Mouse (Mus musculus) kidney, embryonic 15.5 days (tissue): ENCODE measurements around the gene Tmsb10. TPM values are rescaled to one million over a fixed set of nuclear protein-coding genes. Genes with fewer than 3 reads are reported as not detected.
A peak's percentile ranks its signal among the peaks of the same experiment; 100 is the strongest.

Source experiments
- ATAC-seq: fragments of 200-750 bp; cut with Nextera tagmentation; replicated peaks from 2 replicates; pipeline ENCODE4 v1.8.0; 2017; ENCODE audit warnings: moderate TSS enrichment; ENCODE audit not compliant: low FRiP score
- H3K27ac ChIP-seq: fragments of 300-500 bp; sonication (generic); 2 replicates; pipeline ENCODE4 v1.5.1; 2015; ENCODE audit warnings: mild to moderate bottlenecking, inconsistent platforms
- H3K27me3 ChIP-seq: fragments of 300-500 bp; sonication (generic); 2 replicates; pipeline ENCODE4 v1.6.1; 2015; ENCODE audit warnings: inconsistent platforms
- H3K36me3 ChIP-seq: fragments of 300-500 bp; sonication (generic); 2 replicates; pipeline ENCODE4 v1.6.1; 2015; ENCODE audit warnings: inconsistent platforms
- H3K4me1 ChIP-seq: fragments of 300-500 bp; sonication (generic); 2 replicates; pipeline ENCODE4 v1.6.1; 2015; ENCODE audit warnings: inconsistent platforms
- H3K4me2 ChIP-seq: fragments of 300-500 bp; sonication (generic); 2 replicates; pipeline ENCODE4 v1.6.1; 2015; ENCODE audit warnings: moderate library complexity, mild to moderate bottlenecking, inconsistent platforms
- H3K4me3 ChIP-seq: fragments of 300-500 bp; sonication (generic); replicated peaks from 2 replicates; pipeline ENCODE4 v1.5.1; 2015; ENCODE audit warnings: mild to moderate bottlenecking, inconsistent platforms
- H3K9ac ChIP-seq: fragments of 300-500 bp; sonication (generic); 2 replicates; pipeline ENCODE4 v1.6.1; 2015; ENCODE audit warnings: mild to moderate bottlenecking, inconsistent platforms
- H3K9me3 ChIP-seq: fragments of 300-500 bp; sonication (generic); replicated peaks from 2 replicates; pipeline ENCODE4 v1.6.1; 2016; ENCODE audit warnings: inconsistent platforms
- WGBS: fragments of 180-500 bp; shearing (Covaris S2); methylation state at CpG from one replicate; pipeline ENCODE4 v1.1.7; 2015; ENCODE audit warnings: mixed read lengths; 5-methylcytosine and 5-hydroxymethylcytosine counted together
- polyA plus RNA-seq: library from polyadenylated mRNA; unstranded; fragments of >200 nt; fragmentation: Nextera tagmentation; extraction: Ambion mirVana; gene quantifications from 2 replicates; pipeline ENCODE4 v1.2.1, GENCODE M21; 2015

Tmsb10 gene
- polyA plus RNA-seq, 1 experiment from 2014 or later = 2,212 TPM

DNA sequence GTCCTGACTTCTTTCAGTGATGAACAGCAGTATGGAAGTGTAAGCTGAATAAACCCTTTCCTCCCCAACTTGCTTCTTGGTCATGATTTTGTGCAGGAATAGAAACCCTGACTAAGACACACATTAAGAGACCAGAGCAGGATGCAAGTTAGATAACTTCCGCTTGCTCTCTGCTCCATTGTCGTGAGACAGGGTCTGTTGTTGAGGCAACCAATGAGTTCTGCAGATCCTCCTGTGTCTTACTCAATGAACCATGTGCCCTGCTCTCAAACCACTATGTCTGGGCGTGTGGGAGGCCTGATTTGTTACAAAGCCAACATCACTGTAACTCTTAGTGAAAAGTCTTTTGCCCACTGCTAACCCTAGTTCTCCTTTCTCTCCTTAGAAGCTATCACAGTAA, 12.5 kb upstream of the Tmsb10 start:
- Histone ChIP-seq H3K4me3 (no peak overlapping the region), H3K4me2 (no peak overlapping the region), H3K27me3 (no peaks in the 10 kb centered on the region), H3K4me1 (no peaks in the 10 kb centered on the region), H3K36me3 (no peaks in the 10 kb centered on the region), H3K27ac (no peak overlapping the region), H3K9me3 (no peaks in the 10 kb centered on the region), H3K9ac (no peak overlapping the region)
- WGBS = 47% methylated on average over 3 of the region's 3 CpGs
- ATAC-seq = no peak; the same call in 1 of the 2 replicates

DNA sequence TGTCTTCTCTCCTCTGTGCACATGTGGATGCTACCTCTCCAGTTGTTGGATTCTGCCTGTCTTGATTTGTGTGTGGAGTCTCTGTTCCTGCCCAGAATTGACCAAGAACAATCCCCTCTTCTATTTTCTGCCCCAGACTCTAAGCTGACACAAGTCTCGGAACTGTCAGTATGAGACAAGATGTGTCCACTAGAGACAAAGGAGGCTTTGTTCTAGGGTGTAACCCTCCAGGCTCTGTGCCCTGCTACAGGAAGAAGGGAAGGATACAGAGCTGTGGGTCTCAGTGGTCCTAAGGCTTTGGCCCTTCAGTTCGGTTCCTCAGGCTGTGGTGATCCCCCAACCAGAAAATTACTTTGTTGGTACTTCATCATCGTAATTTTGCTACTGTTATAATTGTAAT, 11.2 kb upstream of the Tmsb10 start:
- H3K27ac ChIP-seq = no peak overlapping the region
- no peaks in the 10 kb centered on the region for H3K36me3 ChIP-seq
- H3K9me3 ChIP-seq = no peaks in the 10 kb centered on the region
- H3K9ac ChIP-seq = no peak overlapping the region
- no peaks in the 10 kb centered on the region for H3K27me3 ChIP-seq
- no peaks in the 10 kb centered on the region for H3K4me1 ChIP-seq
- no peak for ATAC-seq
- H3K4me2 ChIP-seq = no peak overlapping the region
- WGBS = 63% methylated on average over 3 of the region's 3 CpGs
- H3K4me3 ChIP-seq = no peak overlapping the region

DNA sequence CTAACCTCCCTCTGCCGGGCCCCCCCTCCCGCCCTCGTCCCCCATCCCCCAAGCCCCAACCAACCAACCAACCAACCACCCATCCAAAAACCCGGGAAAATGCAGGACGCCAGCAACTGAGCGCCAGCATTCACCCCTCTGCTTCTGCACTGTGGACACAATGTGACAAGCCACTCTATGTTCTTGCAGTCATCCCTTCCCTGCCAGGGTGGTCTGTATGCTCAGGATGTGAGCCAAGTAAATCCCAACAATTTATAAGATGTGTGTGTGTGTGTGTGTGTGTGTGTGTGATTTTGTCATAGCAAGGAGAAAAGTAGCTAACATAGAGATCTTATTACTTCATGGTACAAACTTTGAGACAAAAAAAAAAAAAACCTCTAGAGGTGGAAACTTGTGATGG, 6.7 kb upstream of the Tmsb10 start:
- no peak overlapping the region for H3K27ac ChIP-seq
- 82% methylated on average over 6 of the region's 6 CpGs for WGBS
- H3K36me3 ChIP-seq = no peaks in the 10 kb centered on the region
- peaks cover 27% of the 10 kb centered on the region for H3K4me1 ChIP-seq
- H3K27me3 ChIP-seq = no peaks in the 10 kb centered on the region
- ATAC-seq = no peak
- H3K9me3 ChIP-seq = no peaks in the 10 kb centered on the region
- H3K4me2 ChIP-seq = no peak overlapping the region
- no peak overlapping the region for H3K9ac ChIP-seq
- H3K4me3 ChIP-seq = no peak overlapping the region

DNA sequence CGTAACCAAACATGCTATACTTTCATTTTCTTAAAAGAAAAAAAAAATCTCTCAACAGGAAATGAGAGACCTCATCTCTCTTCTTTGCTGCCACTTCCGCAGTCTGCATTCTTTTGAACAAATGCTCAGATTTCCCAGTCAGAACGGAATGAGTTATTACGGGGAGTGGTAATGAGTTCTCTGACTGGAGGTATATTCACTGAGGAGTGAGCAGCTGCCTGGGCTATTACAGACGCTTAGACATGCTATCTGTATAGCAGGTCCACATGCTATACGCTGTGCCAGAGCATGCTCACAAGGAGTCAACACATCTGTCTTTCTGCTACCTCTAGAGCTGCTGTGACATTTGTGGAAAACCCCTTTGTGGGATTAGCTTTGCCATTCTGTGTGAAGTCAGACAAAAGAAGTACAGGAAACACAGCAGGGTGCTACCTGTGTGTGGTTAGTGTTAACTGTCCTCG, 3.8 kb upstream of the Tmsb10 start:
- H3K4me1 ChIP-seq = peaks cover 33% of the 10 kb centered on the region
- H3K36me3 ChIP-seq = no peaks in the 10 kb centered on the region
- 27% methylated on average over 7 of the region's 7 CpGs for WGBS
- peak overlapping the region; percentile 21 for H3K4me2 ChIP-seq
- no peak for ATAC-seq
- no peaks in the 10 kb centered on the region for H3K27me3 ChIP-seq
- no peak overlapping the region for H3K4me3 ChIP-seq
- no peaks in the 10 kb centered on the region for H3K9me3 ChIP-seq
- H3K9ac ChIP-seq = no peak overlapping the region
- peak overlapping the region; percentile 54; the same call in 1 of the 2 replicates for H3K27ac ChIP-seq

DNA sequence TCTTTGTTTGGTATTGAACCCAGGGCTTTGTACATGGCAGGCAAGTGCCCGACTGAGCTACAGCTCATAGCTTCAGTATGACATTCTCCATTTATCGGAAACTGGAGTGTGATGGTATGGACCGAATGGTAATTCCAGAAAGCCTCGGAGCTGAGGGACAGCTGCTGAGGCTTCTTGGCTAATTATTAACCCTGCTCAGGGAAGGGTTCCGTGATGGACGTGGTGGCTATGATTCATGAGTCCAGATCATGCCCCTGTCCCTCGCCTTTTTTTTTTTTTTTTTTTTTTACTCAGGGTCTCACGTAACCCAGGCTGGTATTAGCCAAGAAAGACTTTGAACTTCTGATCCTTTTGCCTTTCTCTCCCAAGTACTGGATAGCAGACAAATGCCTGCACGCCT, 3.1 kb upstream of the Tmsb10 start:
- 67% methylated on average over 9 of the region's 9 CpGs for WGBS
- no peak overlapping the region for H3K4me2 ChIP-seq
- no peak for ATAC-seq

DNA sequence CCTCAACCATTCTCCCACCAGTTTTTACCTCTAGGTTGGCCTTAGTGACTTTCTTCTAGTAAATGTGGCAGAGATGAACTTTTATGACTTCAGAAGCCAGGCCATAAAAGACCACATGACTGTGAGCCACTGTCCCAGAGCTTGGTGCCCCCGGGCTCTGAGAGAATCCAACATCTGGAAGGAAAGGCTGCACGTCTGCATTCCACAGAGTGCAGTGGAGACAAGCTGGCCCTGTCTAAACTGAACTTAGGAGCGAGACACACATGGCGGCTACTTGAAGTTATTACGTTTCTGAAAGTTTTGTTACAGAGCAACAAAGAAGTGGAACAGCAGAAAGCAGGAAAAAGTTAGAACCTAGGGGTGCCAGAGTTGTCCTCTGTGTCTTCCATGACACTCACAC, 2.1 kb upstream of the Tmsb10 start:
- Histone ChIP-seq H3K9me3 (no peaks in the 10 kb centered on the region), H3K36me3 (no peaks in the 10 kb centered on the region), H3K27me3 (no peaks in the 10 kb centered on the region), H3K9ac (no peak overlapping the region), H3K4me2 (no peak overlapping the region), H3K27ac (no peak overlapping the region), H3K4me3 (no peak overlapping the region), H3K4me1 (peaks cover 44% of the 10 kb centered on the region)
- no peak for ATAC-seq
- 71% methylated on average over 5 of the region's 5 CpGs for WGBS

More for the DNA sequence above, 3.1 kb upstream of the Tmsb10 start:
- peaks cover 35% of the 10 kb centered on the region for H3K4me1 ChIP-seq
- H3K4me3 ChIP-seq = no peak overlapping the region
- H3K27ac ChIP-seq = peak overlapping the region; percentile 54
- H3K36me3 ChIP-seq = no peaks in the 10 kb centered on the region
- no peak overlapping the region for H3K9ac ChIP-seq
- H3K9me3 ChIP-seq = no peaks in the 10 kb centered on the region
- no peaks in the 10 kb centered on the region for H3K27me3 ChIP-seq

DNA sequence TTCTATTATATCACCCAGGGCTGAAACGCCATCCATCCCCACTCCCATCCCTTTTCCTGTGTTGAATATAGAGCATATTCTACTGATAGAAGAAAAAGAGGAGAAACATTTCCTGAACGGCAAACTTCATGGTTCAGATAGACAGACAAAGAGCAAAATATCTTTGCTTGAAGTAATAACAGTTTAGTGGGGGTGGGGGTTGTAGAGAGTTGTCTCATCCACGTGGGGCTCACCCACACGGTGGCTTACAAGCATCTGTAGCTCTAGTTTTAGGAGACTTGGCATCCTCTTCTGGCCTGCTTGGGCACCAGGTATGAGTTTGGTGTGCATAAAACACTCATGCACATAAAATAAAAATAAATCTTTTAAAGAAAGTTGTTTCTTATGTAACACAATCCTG, 627 bp upstream of the Tmsb10 start:
- Histone ChIP-seq H3K36me3 (no peaks in the 10 kb centered on the region), H3K4me1 (peaks cover 49% of the 10 kb centered on the region), H3K9ac (peak overlapping the region; percentile 98), H3K27me3 (no peaks in the 10 kb centered on the region), H3K4me3 (peak overlapping the region; percentile 85), H3K4me2 (peak overlapping the region; percentile 63), H3K9me3 (no peaks in the 10 kb centered on the region), H3K27ac (peak overlapping the region; percentile 92)
- WGBS = 30% methylated on average over 4 of the region's 4 CpGs
- ATAC-seq = no peak

DNA sequence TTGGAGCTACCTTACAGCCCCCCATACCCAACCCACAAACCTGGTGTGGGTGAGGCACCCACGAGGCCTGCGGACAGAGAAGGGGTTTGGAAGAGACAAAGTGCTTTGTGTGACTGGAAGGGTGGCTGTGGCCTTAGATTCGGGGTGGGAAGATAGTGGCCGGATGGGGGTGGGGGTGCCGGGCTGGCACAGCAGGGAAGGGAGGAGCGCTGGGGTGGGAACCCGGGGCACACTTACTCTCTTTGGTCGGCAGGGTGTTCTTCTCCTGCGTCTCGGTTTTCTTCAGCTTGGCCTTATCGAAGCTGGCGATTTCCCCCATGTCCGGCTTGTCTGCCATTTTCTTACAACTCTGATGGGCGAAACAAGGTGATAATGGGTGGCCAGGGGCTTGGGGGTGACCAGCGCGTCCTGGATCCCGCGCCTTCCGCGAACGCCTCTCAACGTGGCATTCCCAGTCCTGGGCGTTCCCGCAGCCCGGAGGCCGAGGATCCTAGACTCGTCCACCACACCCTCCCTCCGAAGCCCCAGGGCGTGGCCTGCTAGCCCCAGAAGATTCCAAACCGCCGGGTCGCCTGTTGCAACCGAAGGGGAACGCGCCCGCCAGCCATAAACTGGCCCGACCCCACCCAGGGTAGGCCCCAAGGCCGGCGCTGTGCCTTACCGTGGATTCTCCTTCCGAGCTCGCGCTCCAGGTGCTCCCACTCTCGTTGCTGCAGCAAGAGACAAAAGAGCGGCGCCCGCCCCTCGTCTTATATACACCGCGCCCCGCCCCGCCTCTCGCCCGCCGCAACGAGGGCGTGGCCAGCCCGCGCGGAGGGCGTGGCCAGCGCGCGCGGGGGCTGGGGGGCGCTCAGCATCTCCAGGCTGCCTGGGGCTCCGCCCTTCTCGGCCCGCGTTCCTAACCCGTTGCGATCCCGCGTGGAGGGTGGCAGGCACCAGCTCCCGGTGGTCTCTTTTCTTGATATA, 589 bp downstream of the Tmsb10 start:
- H3K4me3 ChIP-seq = peak overlapping the region; percentile 85
- peak overlapping the region; percentile 98 for H3K9ac ChIP-seq
- peak; percentile 85 for ATAC-seq
- peak overlapping the region; percentile 92 for H3K27ac ChIP-seq
- peaks cover 45% of the 10 kb centered on the region for H3K4me1 ChIP-seq
- no peaks in the 10 kb centered on the region for H3K9me3 ChIP-seq
- H3K36me3 ChIP-seq = no peaks in the 10 kb centered on the region
- no peaks in the 10 kb centered on the region for H3K27me3 ChIP-seq
- under 1% methylated on average over 75 of the region's 75 CpGs for WGBS
- peak overlapping the region; percentile 63 for H3K4me2 ChIP-seq

DNA sequence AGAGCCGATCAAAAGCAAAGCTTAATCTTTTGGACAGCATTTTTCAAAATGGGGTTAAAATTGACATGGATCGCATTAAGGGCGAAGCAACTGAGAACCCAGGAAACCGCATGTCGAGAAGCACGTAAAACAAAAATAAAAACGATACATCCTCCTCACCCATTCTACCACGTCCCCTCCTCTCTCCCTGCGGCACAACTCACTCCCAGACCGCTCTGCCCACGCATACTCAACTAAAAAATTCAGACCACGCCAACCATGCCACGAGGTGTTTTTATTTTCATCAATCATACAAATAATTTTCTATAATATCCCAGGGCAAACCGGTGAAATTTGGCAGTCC, 1.5 kb downstream of the Tmsb10 start:
- H3K4me3 ChIP-seq = peak overlapping the region; percentile 85
- no peak for ATAC-seq
- H3K36me3 ChIP-seq = no peaks in the 10 kb centered on the region
- peak overlapping the region; percentile 63 for H3K4me2 ChIP-seq
- peak overlapping the region; percentile 98 for H3K9ac ChIP-seq
- no peaks in the 10 kb centered on the region for H3K9me3 ChIP-seq
- H3K27ac ChIP-seq = peak overlapping the region; percentile 81
- WGBS = under 1% methylated on average over 14 of the region's 14 CpGs
- no peaks in the 10 kb centered on the region for H3K27me3 ChIP-seq
- peaks cover 36% of the 10 kb centered on the region for H3K4me1 ChIP-seq

DNA sequence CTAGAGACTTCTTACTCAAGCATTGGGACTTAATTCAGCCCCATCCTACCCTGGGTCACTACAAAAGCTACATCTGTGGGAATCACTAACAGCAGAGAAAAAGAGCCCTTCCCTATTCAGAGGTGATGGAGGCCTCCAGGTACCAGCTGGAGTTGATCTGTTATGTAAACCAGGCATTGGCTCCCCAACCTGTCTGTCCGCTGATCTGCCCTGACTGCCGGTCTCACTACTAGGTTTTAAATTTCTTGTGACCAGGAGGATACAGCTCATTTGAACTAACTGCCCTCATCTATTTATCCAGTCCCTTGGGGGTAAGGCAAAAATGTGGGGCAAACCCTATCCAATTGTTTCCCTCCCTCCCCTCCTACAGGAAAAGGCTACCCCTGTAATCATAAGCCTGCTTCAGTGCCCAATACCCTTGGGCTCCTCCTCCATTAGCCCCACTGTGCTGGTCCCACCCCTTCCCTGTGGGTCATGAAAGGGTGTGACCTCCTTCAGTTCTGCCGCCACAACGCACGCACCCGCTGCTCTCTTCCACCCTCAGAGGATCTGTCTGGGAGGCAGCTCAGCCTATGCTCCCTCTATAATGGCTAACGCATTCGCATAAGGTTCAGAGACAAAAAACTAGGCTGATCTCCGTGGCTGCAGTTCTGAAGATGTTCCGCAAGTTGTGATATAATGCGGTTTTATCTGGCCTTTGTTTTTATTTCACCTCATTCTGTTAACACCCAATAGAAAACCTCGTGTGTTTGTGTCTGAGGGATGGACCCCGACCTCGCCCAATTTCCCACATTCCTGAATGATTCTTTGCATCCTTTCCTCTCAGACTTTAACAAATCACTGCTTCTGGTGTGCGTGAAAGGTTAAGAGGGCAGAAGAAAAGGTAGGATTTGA, 2.1 kb downstream of the Tmsb10 start:
- Histone ChIP-seq H3K4me3 (peak overlapping the region; percentile 85), H3K27ac (peak overlapping the region; percentile 81), H3K36me3 (no peaks in the 10 kb centered on the region), H3K9me3 (no peaks in the 10 kb centered on the region), H3K4me1 (peaks cover 30% of the 10 kb centered on the region), H3K9ac (peak overlapping the region; percentile 98), H3K4me2 (peak overlapping the region; percentile 63), H3K27me3 (no peaks in the 10 kb centered on the region)
- ATAC-seq = peak; percentile 30; the same call in 1 of the 2 replicates
- 3% methylated on average over 15 of the region's 15 CpGs for WGBS

DNA sequence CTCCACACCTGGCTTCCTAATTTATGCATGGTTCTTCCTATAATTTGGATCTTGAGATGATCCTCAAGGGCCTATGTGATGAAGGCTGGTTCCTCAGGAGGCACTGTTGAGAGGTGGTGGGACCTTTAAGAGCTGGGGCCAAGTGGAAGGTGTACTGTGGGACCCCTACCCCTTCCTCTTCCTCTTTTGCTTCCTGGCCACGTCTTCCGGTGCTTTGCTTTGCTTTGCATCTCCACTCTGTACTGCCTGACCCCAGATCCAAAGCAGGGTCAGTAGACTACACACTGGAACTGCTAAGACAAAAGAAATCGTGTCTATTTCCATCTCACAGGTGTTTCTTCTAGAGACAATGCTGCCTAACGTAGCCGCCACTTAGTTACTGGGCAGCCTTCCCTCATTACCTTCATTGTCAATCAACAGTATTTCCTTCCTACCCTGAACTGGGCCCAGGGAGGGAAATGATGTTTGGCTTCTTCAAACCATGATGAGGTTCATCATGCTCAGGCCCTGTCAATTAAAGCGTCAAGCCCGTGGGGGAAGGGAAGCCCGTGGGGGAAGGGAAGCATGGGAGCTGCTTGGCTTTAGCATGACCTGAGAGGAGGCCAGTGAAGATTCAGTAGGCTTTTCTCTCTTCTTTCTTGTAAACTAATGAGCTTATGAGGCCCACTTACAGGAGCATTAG, 2.9 kb downstream of the Tmsb10 start:
- H3K4me1 ChIP-seq = peaks cover 22% of the 10 kb centered on the region
- ATAC-seq = no peak
- no peaks in the 10 kb centered on the region for H3K9me3 ChIP-seq
- H3K4me2 ChIP-seq = peak overlapping the region; percentile 63
- no peaks in the 10 kb centered on the region for H3K27me3 ChIP-seq
- H3K36me3 ChIP-seq = no peaks in the 10 kb centered on the region
- 55% methylated on average over 8 of the region's 8 CpGs for WGBS
- no peak overlapping the region for H3K9ac ChIP-seq
- H3K4me3 ChIP-seq = peak overlapping the region; percentile 85
- peak overlapping the region; percentile 81 for H3K27ac ChIP-seq
